Mouse (Mus musculus): Measurements from ENCODE around the gene Gsta3.

GRCm38 (mm10) chr1:21230376-21230775 lies 10.0 kb upstream of the Gsta3 start:
- TF ChIP-seq CTCF (IDR thresholded peaks at IDR 0.05; ENCODE audit: insufficient read depth, low read depth, low read length) (no peak), POLR2A (IDR thresholded peaks at IDR 0.05; ENCODE audit: insufficient read depth, low read depth, low read length) (no peak)

Measured in olfactory bulb, adult 2 months (tissue).